Mouse (Mus musculus) T-helper 17 cell (primary cell): Measurements from ENCODE around the gene 1700015G11Rik.

Source experiments
- in situ Hi-C, 2 experiments: fragments of 300-600 bp; cut with MboI, MseI; formaldehyde crosslinking; loops; 1 replicate in 1 of 2; 2 replicates in 1 of 2; pipeline ENCODE4 v1.15.1; 2025; ENCODE audit warnings: high pct_unique_total_duplicates in 2 of 2

1700015G11Rik gene

DNA sequence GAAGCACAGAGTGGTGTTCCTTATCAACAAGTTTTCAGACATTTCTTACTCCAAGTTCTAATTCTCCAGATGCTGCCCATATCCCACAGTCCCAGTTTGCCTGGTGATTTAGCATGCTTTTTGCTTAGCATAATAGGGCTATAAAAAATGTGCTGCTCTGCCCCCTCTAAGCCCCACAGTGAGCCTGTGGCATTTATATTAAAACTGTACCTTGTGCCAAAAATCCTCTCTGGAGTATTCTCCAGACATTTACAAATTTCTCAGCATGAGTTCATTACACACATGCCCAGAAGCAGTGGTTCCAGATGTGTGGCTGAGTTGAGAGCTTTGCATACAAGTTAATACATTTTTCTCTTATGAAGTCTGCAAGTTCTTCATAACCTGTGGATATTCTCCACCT, 46.1 kb downstream of the 1700015G11Rik start:
- in situ Hi-C loops, result no loop called here

DNA sequence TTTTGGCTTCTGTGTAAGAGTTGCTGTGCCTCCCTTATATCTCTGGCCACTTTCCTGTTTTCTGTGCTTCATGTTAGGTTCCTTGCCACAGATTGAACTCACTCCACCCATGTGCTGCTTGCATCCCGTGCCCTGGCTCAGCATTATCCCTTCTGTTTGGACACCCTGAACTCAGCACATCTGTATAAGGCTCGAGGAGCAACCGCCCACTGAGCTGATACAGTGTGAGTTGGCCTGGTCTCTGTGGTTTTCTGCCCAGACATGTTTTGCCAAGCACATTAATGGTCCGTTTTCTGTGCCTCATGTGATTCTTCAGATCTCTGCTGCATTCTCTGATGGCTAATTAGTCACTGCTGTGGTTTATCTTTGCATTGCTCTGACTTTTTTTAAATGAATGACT, 47.9 kb downstream of the 1700015G11Rik start:
- in situ Hi-C loops, result no loop called here

DNA sequence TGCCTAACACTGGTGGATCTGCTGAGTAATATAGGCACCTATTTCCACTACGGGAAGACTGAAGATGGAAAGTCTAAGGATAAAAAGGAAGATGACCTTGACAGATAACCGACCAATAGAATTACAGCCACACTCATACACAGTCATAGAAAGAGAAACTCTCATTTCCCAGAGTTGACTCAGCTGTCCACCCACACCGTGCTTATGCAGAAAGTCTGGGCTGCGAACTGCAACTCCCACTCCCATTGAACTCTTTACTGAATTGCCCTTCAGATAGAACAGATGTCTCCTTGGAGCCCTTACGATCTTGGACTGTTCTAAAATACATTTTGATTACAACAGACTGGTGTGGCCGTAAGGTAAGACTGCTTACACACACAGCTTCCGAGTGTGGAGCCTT, 50.8 kb downstream of the 1700015G11Rik start:
- in situ Hi-C loops, result no loop called here

GRCm38 (mm10) chr7:51962219-51962952, 53.1 kb downstream of the 1700015G11Rik start:
- in situ Hi-C loops, result no loop called here
